Mouse (Mus musculus) adrenal gland, adult 8-10 months (tissue): ENCODE data around the gene Sprr2a1. TPM values are rescaled to one million over a fixed set of nuclear protein-coding genes. Genes with fewer than 3 reads are reported as not detected.

ENCODE experiments used
- total RNA-seq, 4 experiments: library from RNA; stranded (reverse); gene quantifications; 2 replicates each; pipeline ENCODE4 v1.2.4; 2022

The Sprr2a1 gene
- total RNA-seq, 4 experiments from 2014 or later = not detected

Other genes with a start within 250 kb of the Sprr2a1 start
- gene Pglyrp3, start 201.2 kb upstream of the Sprr2a1 start, total RNA-seq = not detected
- under 1 TPM in 1 of 4 experiments, not detected in 3; 0.17 TPM for gene Lor, start 132.7 kb upstream of the Sprr2a1 start, total RNA-seq
- gene Prr9, start 91.9 kb upstream of the Sprr2a1 start, total RNA-seq = not detected
- not detected for gene Lelp1, start 73.1 kb upstream of the Sprr2a1 start, total RNA-seq
- not detected for gene Sprr2a2, start 121 bp downstream of the Sprr2a1 start, total RNA-seq
- not detected for gene Sprr2a3, start 69.6 kb downstream of the Sprr2a1 start, total RNA-seq
- gene Sprr2b, start 100.8 kb downstream of the Sprr2a1 start, total RNA-seq = not detected
- not detected for gene Sprr2d, start 123.3 kb downstream of the Sprr2a1 start, total RNA-seq
- gene Sprr2e, start 136.3 kb downstream of the Sprr2a1 start, total RNA-seq = not detected
- gene Sprr2f, start 149.4 kb downstream of the Sprr2a1 start, total RNA-seq = not detected
- gene Sprr2h, start 169.9 kb downstream of the Sprr2a1 start, total RNA-seq = not detected
- not detected for gene Sprr2i, start 192.2 kb downstream of the Sprr2a1 start, total RNA-seq
- gene Sprr2j-ps, start 202.3 kb downstream of the Sprr2a1 start, total RNA-seq = not detected
- 1 to 10 TPM; 2.6 to 7.5 (median 4.1) TPM for gene Gm9774, start 213.6 kb downstream of the Sprr2a1 start, total RNA-seq
- gene Sprr2k, start 216.8 kb downstream of the Sprr2a1 start, total RNA-seq = not detected
- gene Sprr1b, start 223.0 kb downstream of the Sprr2a1 start, total RNA-seq = not detected
- gene Sprr3, start 242.9 kb downstream of the Sprr2a1 start, total RNA-seq = not detected